Mouse (Mus musculus) A20 (cell line): ENCODE results near the gene Cfap161.

Source experiments
- DNase-seq: peaks from one replicate; pipeline ENCODE4 v3.0.0-alpha.2; 2011; ENCODE audit warnings: low read depth, low spot score

Cfap161 gene

GRCm38 (mm10) chr7:83742026-83742425, 52.7 kb downstream of the Cfap161 start:
- DNase-seq = peak; percentile 55

- no peak for DNase-seq
Observed at GRCm38 (mm10) chr7:83739680-83740310, 54.9 kb downstream of the Cfap161 start.

DNA sequence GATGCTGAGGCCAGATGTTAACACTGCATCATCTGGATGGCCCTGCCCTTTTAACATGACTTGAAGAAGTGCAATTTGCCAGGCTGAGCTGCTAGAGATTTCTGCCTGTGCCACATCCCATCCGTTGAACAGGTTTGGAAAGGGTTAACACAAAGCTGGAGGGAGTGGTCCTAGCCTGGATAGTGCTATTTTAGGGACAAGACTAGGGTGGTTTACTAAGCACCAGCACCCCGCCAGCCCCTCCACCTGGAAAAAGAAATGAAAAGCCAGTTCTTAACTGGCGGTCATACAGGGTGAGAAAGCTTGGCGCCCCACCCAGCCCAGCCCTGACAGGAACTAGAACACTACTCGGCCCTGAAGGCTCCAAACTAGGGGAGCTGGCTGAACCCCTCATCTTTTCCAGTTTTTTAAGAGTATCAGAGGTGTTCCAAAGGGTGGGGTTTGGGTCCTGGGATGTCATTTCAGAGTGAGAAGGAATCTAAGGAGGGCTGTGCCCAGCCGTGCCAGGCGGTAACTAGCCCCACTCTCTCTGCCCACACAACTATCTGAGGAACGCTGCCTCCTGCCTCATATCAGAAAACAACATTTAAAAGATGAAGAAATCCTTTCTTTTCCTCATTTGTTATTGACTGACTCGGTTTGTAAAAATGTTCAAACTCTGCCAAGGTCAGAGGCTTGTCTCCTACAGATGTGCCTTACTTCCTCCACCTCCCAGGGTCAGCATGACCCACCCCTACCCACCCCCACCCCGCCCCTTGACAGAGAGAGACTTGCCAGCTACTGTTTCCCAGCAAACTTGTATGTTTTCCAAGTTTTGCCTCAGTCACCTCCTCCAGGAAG, 55.8 kb downstream of the Cfap161 start:
- no peak for DNase-seq

- DNase-seq = no peak
Observed at GRCm38 (mm10) chr7:83737914-83738490, 56.7 kb downstream of the Cfap161 start.

DNA sequence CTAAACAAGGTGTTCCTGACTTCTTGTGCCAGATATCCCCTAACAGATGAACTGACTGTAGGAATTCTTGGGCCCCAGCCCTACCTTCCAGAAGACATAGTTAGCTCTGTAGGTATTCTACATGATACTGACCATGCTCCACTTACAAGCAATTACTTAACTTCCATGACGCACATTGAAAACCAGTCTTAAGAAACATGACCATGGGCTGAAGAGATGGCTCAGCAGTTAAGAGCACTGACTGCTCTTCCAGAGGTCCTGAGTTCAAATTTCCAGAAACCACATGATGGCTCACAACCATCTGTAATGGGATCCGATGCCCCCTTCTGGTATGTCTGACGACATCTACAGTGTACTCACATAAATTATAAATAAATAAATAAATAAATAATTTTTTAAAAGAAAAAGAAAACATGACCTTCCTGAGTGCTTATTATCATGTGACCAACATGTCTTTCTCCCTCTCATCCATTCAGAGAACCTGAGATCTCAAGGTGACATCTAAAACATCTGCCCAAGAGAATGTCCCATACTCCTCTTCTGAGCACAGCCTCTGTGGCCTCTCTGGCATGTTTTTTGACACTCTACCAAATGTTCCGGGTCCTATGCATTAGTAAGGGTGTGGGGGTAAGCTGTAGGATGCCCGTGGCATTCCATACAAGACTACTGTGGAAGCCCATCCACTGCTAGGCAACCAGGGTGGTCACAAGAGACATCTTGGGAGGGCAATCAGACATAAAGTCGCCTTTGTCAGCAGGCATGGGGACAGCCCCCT, 58.2 kb downstream of the Cfap161 start:
- DNase-seq = no peak

GRCm38 (mm10) chr7:83735108-83735781, 59.4 kb downstream of the Cfap161 start:
- no peak for DNase-seq

- DNase-seq = no peak
Observed at GRCm38 (mm10) chr7:83734671-83735082, 60.0 kb downstream of the Cfap161 start.

DNA sequence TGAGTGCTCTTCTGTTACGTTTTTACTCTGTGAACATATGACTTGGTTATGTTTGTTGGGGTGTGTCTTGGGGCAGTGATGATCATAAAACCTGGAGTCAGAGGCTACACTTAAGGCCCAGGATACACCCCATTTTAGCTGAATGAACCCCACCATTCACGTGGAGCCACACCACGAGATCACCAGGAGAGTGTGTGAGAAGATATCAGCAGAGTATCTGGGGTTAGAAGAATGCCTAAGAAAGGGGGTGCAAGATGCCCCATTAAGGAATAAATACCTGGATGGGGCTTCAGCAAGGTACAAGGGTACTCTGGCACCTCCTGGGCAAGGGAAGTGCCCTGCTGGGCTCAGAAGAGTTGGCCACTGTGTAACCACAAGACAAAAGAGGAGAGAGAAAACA, 60.4 kb downstream of the Cfap161 start:
- no peak for DNase-seq

GRCm38 (mm10) chr7:83732781-83733180, 61.9 kb downstream of the Cfap161 start:
- no peak for DNase-seq

- DNase-seq = no peak
Observed at GRCm38 (mm10) chr7:83731961-83732666, 62.6 kb downstream of the Cfap161 start.

DNA sequence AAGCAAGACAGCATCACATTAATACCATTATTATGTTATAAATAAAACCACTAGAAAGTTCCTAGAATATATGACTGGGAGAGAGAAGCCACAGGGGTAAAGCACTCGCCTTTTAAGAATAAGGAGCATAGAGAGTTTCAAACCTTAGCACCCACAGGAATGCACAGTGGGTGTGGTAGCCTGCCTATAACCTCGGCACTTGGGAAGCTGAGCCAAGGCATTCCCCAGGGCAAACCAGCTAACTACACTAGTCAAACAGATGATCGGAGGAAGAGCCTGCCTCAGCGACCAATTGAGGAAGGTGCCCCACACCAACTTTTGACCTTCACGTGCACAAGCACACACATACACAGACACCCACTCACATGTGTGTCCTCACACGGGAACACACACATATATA, 63.4 kb downstream of the Cfap161 start:
- DNase-seq = no peak

GRCm38 (mm10) chr7:83726936-83727632, 67.6 kb downstream of the Cfap161 start:
- no peak for DNase-seq

- no peak for DNase-seq
Observed at GRCm38 (mm10) chr7:83725801-83726200, 68.9 kb downstream of the Cfap161 start.

- no peak for DNase-seq
Observed at GRCm38 (mm10) chr7:83724541-83724940, 70.1 kb downstream of the Cfap161 start.
